Mouse (Mus musculus) brain, embryonic 14.5 days (tissue): ENCODE data around the gene Guk1.

ENCODE experiments used
- CTCF ChIP-seq: fragments of 200-500 bp; IDR thresholded peaks from 2 replicates; pipeline ENCODE4 v1.5.1; 2012; ENCODE audit warnings: inconsistent platforms, mild to moderate bottlenecking, moderate library complexity, borderline replicate concordance; ENCODE audit not compliant: insufficient read depth, insufficient read length; ENCODE audit errors: extremely low read depth
- POLR2A ChIP-seq: fragments of 200-500 bp; IDR thresholded peaks from 2 replicates; pipeline ENCODE4 v1.6.1; 2012; ENCODE audit warnings: mild to moderate bottlenecking, inconsistent platforms, borderline replicate concordance; ENCODE audit not compliant: poor library complexity, insufficient read depth, insufficient read length, severe bottlenecking; ENCODE audit errors: extremely low read depth

DNA sequence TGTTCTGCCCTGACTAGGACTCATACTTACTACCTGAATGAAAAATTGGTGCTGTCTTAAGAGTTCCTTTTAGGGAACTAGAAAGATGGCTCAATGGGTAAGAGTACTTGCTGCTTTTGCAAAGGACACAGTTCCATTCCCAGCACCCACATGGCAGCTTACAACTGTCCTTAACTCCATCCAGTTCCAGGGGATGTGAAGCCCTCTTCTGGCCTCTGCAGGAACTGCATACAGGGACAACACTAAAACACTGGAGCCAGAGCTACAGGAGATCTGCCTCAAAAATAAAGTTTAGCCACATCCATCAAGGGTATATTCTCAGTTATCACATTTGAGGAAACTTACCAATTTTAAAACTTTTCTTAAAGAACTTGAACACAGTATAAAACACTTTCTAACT is 27.1 kb upstream of the Guk1 start:
- TF ChIP-seq POLR2A, result no peak
- peak; percentile 44; the same call in 1 of the 2 replicates for TF ChIP-seq CTCF
